Comparison of ENCODE assay signal across 14 mouse cellular contexts in the genomic region with DNA sequence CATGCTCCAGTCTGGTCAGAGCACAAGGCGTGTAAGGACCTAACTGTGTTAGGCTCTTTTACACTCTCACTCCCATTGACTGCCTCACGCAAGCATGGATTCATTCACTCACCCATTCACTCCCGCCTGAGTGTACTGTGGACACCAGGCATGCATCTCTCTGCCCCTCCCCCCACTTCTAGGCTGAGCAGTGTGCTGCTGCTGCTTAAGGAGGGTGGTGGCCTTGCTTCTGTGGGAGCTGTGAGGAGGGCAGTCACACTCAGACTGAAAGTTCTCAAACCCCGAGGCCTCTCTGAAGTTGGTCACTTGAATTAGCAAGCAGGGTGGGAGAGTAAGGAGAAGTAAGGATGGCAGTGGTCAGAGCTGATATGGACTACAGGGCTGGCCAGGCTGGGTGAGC.
DNase-seq lines count a peak whose midpoint lies in the region; ATAC-seq and TF ChIP-seq lines count a peak whose summit lies in the region.
"Had no signal": no experiment of that assay in that cellular context is flagged by ENCODE, and none has a peak within 500 bp of the region (broad histone marks: within the 10 kb centered on the region; RNA-seq: fewer than 3 reads in every experiment).

No protein-coding gene starts in this region.

- peaks cover 78% of the 10 kb centered on the region for H3K4me1 ChIP-seq in heart, embryonic 13.5 days
- H3K4me1 ChIP-seq in CH12.LX (ENCODE audit: control insufficient read depth in 1 of 2, insufficient read depth in 2 of 2), result peaks cover 10 to 38% of the 10 kb centered on the region in 2 experiments
- H3K4me1 ChIP-seq in limb, embryonic 12.5 days (replicated peaks), result peaks cover 14% of the 10 kb centered on the region

- dilution Hi-C loops in CH12.LX (cut with MboI; ENCODE audit: extremely low pct_ligation_motif_present, extremely low pct_unique_long_range_greater_than_20kb, low sequenced_read_pairs), result no loop called here

- intact Hi-C loops in heart, postnatal 36 days (cut with DNase I), result loop anchor here (10.0 kb wide), 1 partner anchor 340 kb away; no protein-coding TSS in a partner anchor

- no peak overlapping the region for H3K4me2 ChIP-seq in heart, embryonic 13.5 days
- no peak overlapping the region for H3K4me2 ChIP-seq in CH12.LX (ENCODE audit: insufficient read depth, low read depth, poor library complexity, severe bottlenecking)
- no peak overlapping the region for H3K4me2 ChIP-seq in limb, embryonic 12.5 days

- no peaks in the 10 kb centered on the region for H3K36me3 ChIP-seq in heart, embryonic 13.5 days
- no peaks in the 10 kb centered on the region for H3K36me3 ChIP-seq in CH12.LX (replicated peaks in 1 of 2; ENCODE audit: control insufficient read depth in 1 of 2, insufficient read depth in 1 of 2, low read length in 1 of 2)
- no peaks in the 10 kb centered on the region for H3K36me3 ChIP-seq in limb, embryonic 12.5 days

- no peaks in the 10 kb centered on the region for H3K79me2 ChIP-seq in CH12.LX (replicated peaks; ENCODE audit: control insufficient read depth, extremely low read depth, insufficient read depth, poor library complexity, severe bottlenecking)

- no peak for TF ChIP-seq CTCF in CH12.LX (conservative IDR thresholded peaks at IDR 0.05 in 1 of 2, IDR thresholded peaks at IDR 0.05 in 1 of 2; ENCODE audit: low read depth in 2 of 2, low read length in 2 of 2)

- TF ChIP-seq POLR2A in CH12.LX (IDR thresholded peaks at IDR 0.05; ENCODE audit: low read depth, low read length), result no peak

- H3K27me3 ChIP-seq in heart, embryonic 13.5 days (replicated peaks), result no peaks in the 10 kb centered on the region
- H3K27me3 ChIP-seq in CH12.LX (replicated peaks), result no peaks in the 10 kb centered on the region
- H3K27me3 ChIP-seq in limb, embryonic 12.5 days, result no peaks in the 10 kb centered on the region

- 48% methylated on average over 4 of the region's 4 CpGs for WGBS in heart, embryonic 13.5 days
- WGBS in limb, embryonic 12.5 days, result 62% methylated on average over 4 of the region's 4 CpGs

- 0 out of 2 replicates have a peak overlapping the region, but pooled peaks have one; percentile 10 for H3K9ac ChIP-seq in heart, embryonic 13.5 days
- no peak overlapping the region for H3K9ac ChIP-seq in CH12.LX (ENCODE audit: insufficient read depth, low read depth)
- H3K9ac ChIP-seq in limb, embryonic 12.5 days (replicated peaks), result 0 out of 2 replicates have a peak overlapping the region, but pooled peaks have one; percentile 23
- H3K9ac ChIP-seq: liver, postnatal 0 days had no signal

- in situ Hi-C loops in CH12.LX (cut with MboI; ENCODE audit: low pct_ligation_motif_present, low pct_unique_long_range_greater_than_20kb, low sequenced_read_pairs), result no loop called here

- H3K9me3 ChIP-seq in heart, embryonic 13.5 days, result no peaks in the 10 kb centered on the region
- H3K9me3 ChIP-seq in CH12.LX (replicated peaks; ENCODE audit: low read length), result no peaks in the 10 kb centered on the region
- no peaks in the 10 kb centered on the region for H3K9me3 ChIP-seq in limb, embryonic 12.5 days

- no peak for TF ChIP-seq RAD21 in CH12.LX (IDR thresholded peaks at IDR 0.05; ENCODE audit: low read depth, low read length)

- peak; percentile 22; the same call in 1 of the 2 replicates for TF ChIP-seq EP300 in CH12.LX (IDR thresholded peaks at IDR 0.05; ENCODE audit: low read length)

- H3K27ac ChIP-seq in heart, embryonic 13.5 days (replicated peaks), result 0 out of 2 replicates have a peak overlapping the region, but pooled peaks have one; percentile 20
- no peak overlapping the region for H3K27ac ChIP-seq in CH12.LX (ENCODE audit: insufficient read depth, low read depth)
- H3K27ac ChIP-seq in limb, embryonic 12.5 days, result peak overlapping the region; percentile 59; the same call in 1 of the 2 replicates

- ATAC-seq in CD4-positive, CD25-positive, alpha-beta regulatory T cell, adult 4 months, result no peak
- ATAC-seq in heart, embryonic 13.5 days (ENCODE audit: extremely low read depth, insufficient number of reproducible peaks, low FRiP score, low TSS enrichment), result no peak
- ATAC-seq in limb, embryonic 12.5 days (ENCODE audit: insufficient number of reproducible peaks, insufficient read depth, low FRiP score, low TSS enrichment, low read depth), result no peak
- ATAC-seq: intestine, embryonic 16.5 days; liver, postnatal 0 days had no signal

- peak; percentile 54 for DNase-seq in CD4-positive, CD25-positive, alpha-beta regulatory T cell, adult 2 months (ENCODE audit: low read depth, low spot score)
- DNase-seq in heart, postnatal 36 days, result no peak
- DNase-seq in CH12.LX (ENCODE audit: extremely low read depth), result peak; percentile 12
- DNase-seq in urinary bladder, postnatal 25 days (ENCODE audit: low spot score), result no peak
- DNase-seq in yolk sac, embryonic 10.5 days (ENCODE audit: low spot score), result no peak
- DNase-seq: adrenal gland, postnatal 10 days; heart, postnatal 10 days; kidney, postnatal 25 days; liver, postnatal 0 days had no signal

- no peak overlapping the region for H3K4me3 ChIP-seq in heart, embryonic 13.5 days
- H3K4me3 ChIP-seq in CH12.LX (replicated peaks in 1 of 3; ENCODE audit: low read depth in 2 of 3, low read length in 2 of 3, poor library complexity in 1 of 3), result no peak overlapping the region
- no peak overlapping the region for H3K4me3 ChIP-seq in limb, embryonic 12.5 days (replicated peaks)
- H3K4me3 ChIP-seq: erythroblast, embryonic 14.5 days had no signal

TF ChIP-seq in CH12.LX, 34 proteins besides CTCF, POLR2A, EP300 and RAD21:
- TF ChIP-seq ZMIZ1 (IDR thresholded peaks at IDR 0.05; ENCODE audit: low read depth, low read length) (no peak), IRF4 (IDR thresholded peaks at IDR 0.05; ENCODE audit: low read depth, low read length) (peak; percentile 75), CHD2 (IDR thresholded peaks at IDR 0.05; ENCODE audit: low read length) (0 out of 2 replicates have a peak, but pooled peaks have one; percentile 20), BHLHE40 (IDR thresholded peaks at IDR 0.05; ENCODE audit: low read depth, low read length) (peak; percentile 33), TCF12 (IDR thresholded peaks at IDR 0.05; ENCODE audit: low read depth, low read length) (no peak)

Comparison
In these comparisons a context has a peak if more than half of its experiments do, and no peak if none do; other contexts are left out.
1. DNase-seq: peak in CD4-positive, CD25-positive, alpha-beta regulatory T cell, adult 2 months (single experiment) and CH12.LX (single experiment); none in heart, postnatal 36 days (0 of 2), urinary bladder, postnatal 25 days (single experiment) and yolk sac, embryonic 10.5 days (single experiment).